Mouse (Mus musculus) embryonic facial prominence, embryonic 12.5 days (tissue): Measurements from ENCODE around the gene Ikzf3. TPM values are rescaled to one million over a fixed set of nuclear protein-coding genes. Genes with fewer than 3 reads are reported as not detected.

Experiments used
- ATAC-seq: fragments of 200-750 bp; cut with Nextera tagmentation; 2 replicates; pipeline ENCODE4 v1.8.0; 2017; ENCODE audit not compliant: insufficient number of reproducible peaks, insufficient read depth, low FRiP score, low TSS enrichment
- H3K27ac ChIP-seq: fragments of 300-500 bp; sonication (generic); 2 replicates; pipeline ENCODE4 v1.5.1; 2016; ENCODE audit warnings: mild to moderate bottlenecking
- H3K27me3 ChIP-seq: fragments of 300-500 bp; sonication (generic); 2 replicates; pipeline ENCODE4 v1.6.1; 2016; ENCODE audit warnings: mild to moderate bottlenecking, moderate library complexity
- H3K36me3 ChIP-seq: fragments of 300-500 bp; sonication (generic); 2 replicates; pipeline ENCODE4 v1.6.1; 2016; ENCODE audit warnings: mild to moderate bottlenecking
- H3K4me1 ChIP-seq: fragments of 300-500 bp; sonication (generic); 2 replicates; pipeline ENCODE4 v1.6.1; 2016
- H3K4me2 ChIP-seq: fragments of 300-500 bp; sonication (generic); replicated peaks from 2 replicates; pipeline ENCODE4 v1.6.1; 2016; ENCODE audit warnings: mild to moderate bottlenecking, moderate library complexity
- H3K4me3 ChIP-seq: fragments of 300-500 bp; sonication (generic); 2 replicates; pipeline ENCODE4 v1.5.1; 2016; ENCODE audit warnings: mild to moderate bottlenecking
- H3K9ac ChIP-seq: fragments of 300-500 bp; sonication (generic); 2 replicates; pipeline ENCODE4 v1.6.1; 2016; ENCODE audit warnings: mild to moderate bottlenecking, moderate library complexity
- H3K9me3 ChIP-seq: fragments of 300-500 bp; sonication (generic); 2 replicates; pipeline ENCODE4 v1.6.1; 2016; ENCODE audit warnings: mild to moderate bottlenecking, moderate library complexity
- WGBS: fragments of 180-500 bp; shearing (Covaris S2); methylation state at CpG from one replicate; pipeline ENCODE4 v1.1.7; 2016; 5-methylcytosine and 5-hydroxymethylcytosine counted together
- polyA plus RNA-seq: library from polyadenylated mRNA; unstranded; fragments of >200 nt; fragmentation: Nextera tagmentation; extraction: Ambion mirVana; gene quantifications from 2 replicates; pipeline ENCODE4 v1.2.1, GENCODE M21; 2016

Ikzf3 gene
- polyA plus RNA-seq, 1 experiment from 2014 or later: 0.47 TPM

DNA sequence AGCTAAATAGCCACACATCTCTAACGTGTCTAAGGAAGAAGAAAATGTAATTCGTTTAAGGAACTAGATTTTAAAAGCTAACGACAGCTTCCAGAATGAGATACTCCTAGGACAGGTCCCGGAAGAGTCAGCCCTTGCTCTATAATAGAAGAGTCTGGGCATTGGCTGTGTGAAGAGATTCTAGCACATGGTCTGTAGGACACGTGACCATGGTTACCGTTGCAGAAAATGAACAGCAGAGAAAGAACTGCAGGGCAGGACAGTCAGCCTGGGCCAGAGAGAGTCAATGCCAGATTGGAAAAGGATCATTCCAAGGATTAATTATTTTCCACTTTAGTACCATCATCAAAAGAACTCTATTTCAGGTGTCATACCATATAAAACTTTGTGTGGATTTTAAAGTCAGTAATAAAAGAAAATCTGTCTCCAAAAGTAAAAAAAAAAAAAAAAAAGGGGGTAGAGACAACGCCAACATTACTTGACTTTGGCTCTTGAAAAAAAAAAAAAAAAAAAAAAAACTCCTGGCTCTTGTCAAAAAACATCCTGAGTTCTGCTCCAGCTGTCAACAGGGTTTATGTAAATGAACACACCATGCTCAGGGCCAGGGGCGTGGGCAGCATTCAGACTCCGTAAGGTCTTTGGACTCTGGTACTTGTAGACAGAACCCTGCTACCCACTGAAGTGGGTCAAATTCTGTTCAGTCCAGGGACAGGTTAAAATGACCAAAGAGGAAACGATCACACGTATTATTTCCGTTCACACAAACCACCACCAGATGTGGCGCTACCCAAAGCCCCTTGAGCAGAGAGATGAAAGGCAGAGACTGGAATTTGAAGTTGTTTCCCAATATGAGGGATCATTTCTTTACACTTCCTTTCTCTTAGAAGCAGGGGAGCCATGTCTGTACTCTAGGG is 66.5 kb downstream of the Ikzf3 start:
- Histone ChIP-seq H3K27me3 (no peaks in the 10 kb centered on the region), H3K9me3 (no peaks in the 10 kb centered on the region), H3K4me2 (no peak overlapping the region), H3K4me3 (no peak overlapping the region), H3K4me1 (peaks cover under 1% of the 10 kb centered on the region; the same call in 1 of the 2 replicates), H3K9ac (no peak overlapping the region), H3K27ac (no peak overlapping the region), H3K36me3 (no peaks in the 10 kb centered on the region)
- no peak for ATAC-seq
- WGBS: 57% methylated on average over 13 of the region's 13 CpGs

DNA sequence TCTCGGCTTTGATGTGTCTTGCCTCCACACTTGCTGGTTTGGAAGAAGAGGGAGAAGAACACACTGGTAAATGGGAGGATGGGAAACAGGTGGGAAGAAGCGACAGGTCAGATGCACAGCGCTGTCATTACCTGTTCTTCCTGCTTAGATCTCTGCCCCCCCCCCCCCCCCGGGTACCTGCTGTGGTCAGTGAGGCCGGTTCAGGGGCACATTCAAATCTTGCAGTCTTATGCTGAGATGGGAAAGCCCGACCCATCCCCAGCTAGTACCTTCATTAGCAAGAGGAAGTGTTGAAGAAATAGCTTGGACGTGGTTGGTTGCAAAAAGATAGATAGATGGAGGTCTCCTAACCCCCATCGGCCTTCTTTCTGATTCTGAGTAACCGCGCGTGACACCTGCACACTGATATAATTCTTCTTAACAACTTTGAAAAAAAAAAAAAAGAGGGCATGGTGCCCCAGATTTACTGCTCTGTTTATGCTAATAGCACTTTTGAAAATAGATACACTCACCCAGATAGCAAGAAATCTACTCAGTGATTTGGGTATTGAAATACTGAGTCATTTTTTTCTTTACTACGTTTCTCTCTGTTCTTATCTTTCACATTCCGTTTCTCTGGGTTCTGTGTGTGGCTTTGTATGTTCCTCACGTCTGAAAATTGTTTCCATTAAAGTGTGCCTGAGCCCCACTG is 68.7 kb downstream of the Ikzf3 start:
- WGBS: 74% methylated on average over 13 of the region's 14 CpGs
- Histone ChIP-seq H3K27ac (no peak overlapping the region), H3K4me3 (no peak overlapping the region), H3K9ac (no peak overlapping the region), H3K36me3 (no peaks in the 10 kb centered on the region), H3K9me3 (no peaks in the 10 kb centered on the region), H3K4me2 (no peak overlapping the region), H3K4me1 (peaks cover 7% of the 10 kb centered on the region; the same call in 1 of the 2 replicates), H3K27me3 (no peaks in the 10 kb centered on the region)
- no peak for ATAC-seq

DNA sequence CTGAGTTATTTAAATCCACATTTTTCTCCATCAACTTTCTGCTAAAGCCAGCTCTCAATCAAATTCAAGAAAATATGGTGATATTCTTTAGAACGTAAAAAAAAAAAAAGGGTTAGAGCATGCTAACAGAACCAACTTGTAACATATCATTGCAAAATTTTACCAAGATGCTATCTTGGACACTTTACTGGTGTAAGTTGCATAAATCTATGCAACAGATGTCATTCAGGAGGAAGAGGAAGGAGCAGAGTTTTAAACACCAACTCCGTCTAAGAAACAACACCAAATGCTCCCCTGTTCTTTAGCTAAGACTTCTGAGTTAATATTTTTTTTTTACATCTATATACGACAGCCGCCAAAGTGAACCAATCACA is 69.4 kb downstream of the Ikzf3 start:
- no peak overlapping the region for H3K9ac ChIP-seq
- H3K4me3 ChIP-seq: no peak overlapping the region
- H3K36me3 ChIP-seq: no peaks in the 10 kb centered on the region
- H3K4me1 ChIP-seq: peaks cover 7% of the 10 kb centered on the region; the same call in 1 of the 2 replicates
- no peaks in the 10 kb centered on the region for H3K9me3 ChIP-seq
- H3K27me3 ChIP-seq: no peaks in the 10 kb centered on the region
- H3K27ac ChIP-seq: no peak overlapping the region
- no peak for ATAC-seq
- WGBS: 75% methylated on average over 4 of the region's 4 CpGs
- H3K4me2 ChIP-seq: no peak overlapping the region

DNA sequence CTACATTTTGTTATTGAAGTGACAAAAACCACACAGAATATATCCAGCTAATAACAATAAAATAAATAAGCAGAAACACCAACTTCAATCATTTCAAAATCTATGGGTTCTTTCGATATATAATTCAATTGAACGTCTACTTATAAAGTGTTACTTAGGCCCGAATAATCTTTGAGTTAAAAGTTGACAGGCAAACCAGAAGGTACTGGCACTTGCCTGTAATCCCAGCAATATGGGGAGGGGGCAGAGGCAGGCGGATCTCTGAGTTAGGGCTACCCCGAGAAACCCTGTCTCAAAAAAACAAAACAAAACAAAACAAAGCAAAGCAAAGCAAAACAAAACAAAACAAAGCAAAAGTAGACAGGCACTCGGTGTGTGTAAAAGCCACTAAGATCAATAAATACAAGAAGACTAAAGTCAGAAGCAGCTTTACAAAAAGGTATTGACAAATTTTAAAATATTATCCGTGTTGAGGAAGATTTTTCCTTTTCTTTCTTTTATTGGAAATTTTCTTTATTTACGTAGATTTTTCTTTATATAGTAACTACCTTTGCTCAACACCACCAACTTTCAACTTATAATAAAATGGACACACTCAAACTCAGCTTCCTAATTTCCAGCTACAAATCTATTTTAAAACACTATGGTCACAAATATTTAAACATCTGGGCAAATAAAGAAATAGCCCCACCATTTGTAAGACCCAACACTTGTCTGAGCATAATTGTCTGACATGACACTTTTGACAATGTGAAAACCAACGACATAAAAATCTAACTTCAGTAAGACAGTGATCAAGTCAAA is 70.0 kb downstream of the Ikzf3 start:
- Histone ChIP-seq H3K27ac (no peak overlapping the region), H3K27me3 (no peaks in the 10 kb centered on the region), H3K4me2 (no peak overlapping the region), H3K9me3 (no peaks in the 10 kb centered on the region), H3K9ac (no peak overlapping the region), H3K4me1 (peaks cover 10% of the 10 kb centered on the region), H3K36me3 (no peaks in the 10 kb centered on the region), H3K4me3 (no peak overlapping the region)
- 91% methylated on average over 9 of the region's 9 CpGs for WGBS
- ATAC-seq: no peak

DNA sequence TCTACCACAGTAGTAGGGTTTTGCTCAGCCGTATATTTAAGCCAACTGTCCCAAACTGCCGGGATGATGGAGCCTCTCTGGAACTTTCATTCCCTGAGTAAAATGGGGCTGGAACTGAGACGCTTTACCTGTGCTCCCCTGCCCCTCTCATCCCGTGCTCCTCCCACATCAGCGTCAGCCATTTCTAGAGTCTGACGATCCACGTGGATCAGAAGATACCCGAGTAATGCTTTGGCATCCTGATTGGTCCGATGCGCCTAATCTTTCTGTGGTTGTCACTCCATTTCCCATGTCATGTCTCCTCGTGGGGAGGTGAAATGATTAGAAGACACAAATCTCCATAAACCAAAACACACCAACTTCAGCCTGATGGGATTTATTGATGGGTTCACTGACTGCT is 70.9 kb downstream of the Ikzf3 start:
- H3K9me3 ChIP-seq: no peaks in the 10 kb centered on the region
- 90% methylated on average over 11 of the region's 11 CpGs for WGBS
- no peaks in the 10 kb centered on the region for H3K27me3 ChIP-seq
- no peaks in the 10 kb centered on the region for H3K36me3 ChIP-seq
- H3K27ac ChIP-seq: no peak overlapping the region
- H3K4me3 ChIP-seq: no peak overlapping the region
- no peak overlapping the region for H3K4me2 ChIP-seq
- ATAC-seq: no peak
- peaks cover 18% of the 10 kb centered on the region for H3K4me1 ChIP-seq
- H3K9ac ChIP-seq: no peak overlapping the region

DNA sequence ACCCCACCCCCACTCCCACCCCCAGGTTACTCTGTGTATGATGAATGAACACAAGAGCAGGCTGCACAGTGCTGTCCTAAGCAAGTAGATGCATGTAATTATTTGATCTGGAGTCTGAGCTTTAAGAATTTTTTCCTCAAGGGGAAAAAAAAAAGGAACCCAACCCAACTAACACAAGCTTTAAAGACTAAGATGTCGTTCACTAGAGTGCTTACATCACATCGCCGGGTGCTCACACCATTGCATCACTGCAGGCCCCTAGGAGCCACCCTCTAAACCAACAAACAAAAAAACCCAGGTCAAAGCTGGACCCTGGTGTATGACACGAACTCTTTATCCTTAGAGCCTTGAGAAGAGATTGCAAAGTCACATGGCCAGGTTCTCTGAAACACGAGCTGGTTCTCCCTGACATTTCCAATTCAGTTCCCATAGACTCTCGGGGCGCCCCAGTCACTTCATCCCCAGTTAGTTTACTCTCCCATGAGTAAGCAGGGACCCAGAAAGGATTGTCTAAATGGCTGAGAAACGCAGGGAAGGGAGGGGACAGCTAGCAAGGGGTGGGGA is 71.8 kb downstream of the Ikzf3 start:
- Histone ChIP-seq H3K36me3 (no peaks in the 10 kb centered on the region), H3K27ac (no peak overlapping the region), H3K4me1 (peaks cover 26% of the 10 kb centered on the region), H3K4me3 (no peak overlapping the region), H3K9ac (no peak overlapping the region), H3K27me3 (no peaks in the 10 kb centered on the region), H3K4me2 (no peak overlapping the region), H3K9me3 (no peaks in the 10 kb centered on the region)
- no peak for ATAC-seq
- 53% methylated on average over 8 of the region's 8 CpGs for WGBS

DNA sequence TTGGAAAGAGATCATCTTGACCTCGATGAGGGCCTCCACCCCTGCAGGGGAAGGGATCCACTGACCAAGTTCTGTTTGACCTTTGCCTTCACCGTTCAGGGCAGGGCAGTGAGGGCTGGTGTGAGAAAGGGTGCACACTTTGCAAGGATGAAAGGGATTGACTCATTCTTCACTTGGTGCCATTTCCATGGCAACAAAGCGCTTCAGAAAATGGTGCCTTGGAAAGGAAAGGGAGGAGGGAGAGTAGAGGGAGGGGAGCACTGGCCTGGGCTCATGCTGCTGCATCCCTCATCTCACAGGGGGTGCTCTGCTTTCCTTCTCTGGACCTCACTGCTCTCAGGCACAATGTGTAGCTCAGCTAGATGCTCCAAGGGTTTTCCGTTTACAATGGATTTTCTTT is 73.1 kb downstream of the Ikzf3 start:
- no peak for ATAC-seq
- 67% methylated on average over 4 of the region's 4 CpGs for WGBS
- H3K4me3 ChIP-seq: no peak overlapping the region

GRCm38 (mm10) chr11:98470795-98471194 is 75.0 kb downstream of the Ikzf3 start:
- 76% methylated on average over 6 of the region's 6 CpGs for WGBS
- no peaks in the 10 kb centered on the region for H3K9me3 ChIP-seq
- H3K36me3 ChIP-seq: no peaks in the 10 kb centered on the region
- no peak overlapping the region for H3K4me3 ChIP-seq
- ATAC-seq: no peak
- peaks cover 26% of the 10 kb centered on the region for H3K4me1 ChIP-seq
- H3K4me2 ChIP-seq: no peak overlapping the region
- no peaks in the 10 kb centered on the region; the same call in 1 of the 2 replicates for H3K27me3 ChIP-seq
- H3K9ac ChIP-seq: no peak overlapping the region
- peak overlapping the region; percentile 50 for H3K27ac ChIP-seq

More for the DNA sequence above, 73.1 kb downstream of the Ikzf3 start:
- H3K27me3 ChIP-seq: no peaks in the 10 kb centered on the region
- no peak overlapping the region for H3K9ac ChIP-seq
- H3K9me3 ChIP-seq: no peaks in the 10 kb centered on the region
- H3K36me3 ChIP-seq: no peaks in the 10 kb centered on the region
- H3K4me2 ChIP-seq: no peak overlapping the region
- peaks cover 26% of the 10 kb centered on the region for H3K4me1 ChIP-seq
- H3K27ac ChIP-seq: no peak overlapping the region

GRCm38 (mm10) chr11:98469761-98470714 is 75.8 kb downstream of the Ikzf3 start:
- no peaks in the 10 kb centered on the region; the same call in 1 of the 2 replicates for H3K27me3 ChIP-seq
- peak; percentile 30; the same call in 1 of the 2 replicates for ATAC-seq
- peak overlapping the region; percentile 65 for H3K27ac ChIP-seq
- H3K4me1 ChIP-seq: peaks cover 26% of the 10 kb centered on the region
- no peak overlapping the region for H3K9ac ChIP-seq
- H3K4me3 ChIP-seq: no peak overlapping the region
- H3K4me2 ChIP-seq: no peak overlapping the region
- 50% methylated on average over 22 of the region's 22 CpGs for WGBS
- no peaks in the 10 kb centered on the region for H3K36me3 ChIP-seq
- H3K9me3 ChIP-seq: no peaks in the 10 kb centered on the region

- Histone ChIP-seq H3K36me3 (no peaks in the 10 kb centered on the region), H3K4me2 (no peak overlapping the region), H3K9ac (no peak overlapping the region), H3K27ac (no peak overlapping the region), H3K4me3 (no peak overlapping the region), H3K9me3 (no peaks in the 10 kb centered on the region), H3K4me1 (0 out of 2 replicates have a peak, but pooled peaks cover 3% of the 10 kb centered on the region), H3K27me3 (peaks cover 29% of the 10 kb centered on the region)
- ATAC-seq: no peak
- 82% methylated on average over 6 of the region's 6 CpGs for WGBS
These were observed 81.3 kb downstream of the Ikzf3 start for GRCm38 (mm10) chr11:98464516-98464915.
